Mouse (Mus musculus) heart, postnatal 4 days (tissue): ENCODE data around the gene Sar1b. TPM values are rescaled to one million over a fixed set of nuclear protein-coding genes. Genes with fewer than 3 reads are reported as not detected.
"Not testable (repeated sequence)": the region's sequence is repeated elsewhere in the genome, so short reads cannot be mapped to it uniquely, and the experiment has no call there.

Source experiments
- DNase-seq: peaks from one replicate; pipeline ENCODE4 v3.0.0; 2021
- total RNA-seq, 2 experiments: library from RNA; stranded (reverse); gene quantifications; 2 replicates each; pipeline ENCODE4 v1.2.3; 2021

The Sar1b gene
- total RNA-seq, 2 experiments from 2014 or later, result 93.6 to 95.8 TPM

GRCm38 (mm10) chr11:51780773-51781267 lies 17.3 kb downstream of the Sar1b start:
- DNase-seq, result no peak

DNA sequence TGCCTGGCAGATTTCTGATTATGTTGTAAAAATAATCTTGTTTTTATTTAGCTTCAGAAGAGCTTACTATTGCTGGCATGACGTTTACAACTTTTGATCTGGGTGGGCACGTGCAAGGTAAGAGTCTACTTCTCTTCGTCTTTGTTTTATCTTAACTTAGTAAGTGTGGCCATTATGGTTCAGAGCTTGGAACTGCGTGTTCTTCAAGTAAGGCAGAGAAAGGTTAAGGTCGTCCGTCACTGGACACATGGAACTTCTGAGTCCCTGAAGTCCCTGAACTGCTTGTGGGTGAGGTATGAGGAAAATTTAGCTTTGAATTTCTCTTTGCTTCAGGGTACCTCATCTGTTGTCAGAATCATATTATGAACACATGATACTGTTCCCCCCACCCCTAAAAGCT lies 19.2 kb downstream of the Sar1b start:
- DNase-seq, result no peak

DNA sequence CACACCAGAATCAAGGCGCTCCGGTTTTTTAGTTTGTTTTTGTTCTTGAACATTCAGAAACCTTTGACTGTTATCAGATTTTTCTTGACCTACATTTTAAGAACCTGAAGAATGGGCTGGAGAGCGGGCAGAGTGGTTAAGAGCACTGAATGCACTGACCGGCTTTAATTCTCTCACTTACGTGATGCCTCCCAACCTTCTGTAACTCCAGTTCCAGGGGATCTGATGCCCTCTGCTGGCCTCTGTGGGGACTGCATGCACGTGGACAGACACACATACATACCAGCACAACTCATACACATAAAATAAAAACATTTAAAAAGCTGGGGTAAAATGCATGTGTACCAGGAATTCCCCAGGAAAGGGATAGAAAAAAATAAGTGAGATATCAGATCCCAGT lies 22.4 kb downstream of the Sar1b start:
- peak; percentile 56 for DNase-seq

DNA sequence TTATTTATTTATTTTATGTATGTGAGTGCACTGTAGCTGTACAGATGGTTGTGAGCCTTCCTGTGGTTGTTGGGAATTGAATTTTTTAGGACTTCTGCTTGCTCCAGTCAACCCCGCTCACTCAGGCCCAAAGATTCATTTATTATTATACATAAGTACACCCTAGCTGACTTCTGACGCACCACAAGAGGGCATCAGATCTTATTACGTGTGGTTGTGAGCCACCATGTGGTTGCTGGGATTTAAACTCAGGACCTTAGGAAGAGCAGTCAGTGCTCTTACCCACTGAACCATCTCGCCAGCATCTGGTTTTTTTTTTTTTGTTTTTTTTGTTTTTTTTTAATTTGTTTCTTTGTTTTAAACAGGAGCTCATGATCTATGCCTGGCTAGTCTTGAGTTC lies 26.2 kb downstream of the Sar1b start:
- not testable (repeated sequence) for DNase-seq

DNA sequence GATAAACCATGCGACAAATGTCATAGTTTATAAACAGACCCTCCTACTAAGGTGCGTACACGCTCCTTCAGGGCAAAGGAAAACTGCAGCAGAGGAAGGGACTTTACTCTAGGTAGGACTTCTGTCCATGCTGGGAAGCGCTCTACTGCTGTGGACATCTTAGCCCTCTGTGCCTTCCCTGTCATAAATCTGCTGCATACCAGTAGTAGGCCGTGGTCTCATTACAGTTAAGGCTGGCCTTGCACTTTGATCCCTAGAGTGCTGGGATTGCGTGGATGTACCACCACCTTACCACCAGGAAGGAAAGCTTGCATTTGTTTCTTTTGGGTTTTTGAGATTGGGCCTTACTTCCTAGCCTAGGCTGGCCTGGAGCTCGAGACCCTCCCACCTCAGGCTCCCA lies 27.2 kb downstream of the Sar1b start:
- DNase-seq, result no peak

GRCm38 (mm10) chr11:51796272-51796671 lies 32.8 kb downstream of the Sar1b start:
- DNase-seq, result peak; percentile 42

DNA sequence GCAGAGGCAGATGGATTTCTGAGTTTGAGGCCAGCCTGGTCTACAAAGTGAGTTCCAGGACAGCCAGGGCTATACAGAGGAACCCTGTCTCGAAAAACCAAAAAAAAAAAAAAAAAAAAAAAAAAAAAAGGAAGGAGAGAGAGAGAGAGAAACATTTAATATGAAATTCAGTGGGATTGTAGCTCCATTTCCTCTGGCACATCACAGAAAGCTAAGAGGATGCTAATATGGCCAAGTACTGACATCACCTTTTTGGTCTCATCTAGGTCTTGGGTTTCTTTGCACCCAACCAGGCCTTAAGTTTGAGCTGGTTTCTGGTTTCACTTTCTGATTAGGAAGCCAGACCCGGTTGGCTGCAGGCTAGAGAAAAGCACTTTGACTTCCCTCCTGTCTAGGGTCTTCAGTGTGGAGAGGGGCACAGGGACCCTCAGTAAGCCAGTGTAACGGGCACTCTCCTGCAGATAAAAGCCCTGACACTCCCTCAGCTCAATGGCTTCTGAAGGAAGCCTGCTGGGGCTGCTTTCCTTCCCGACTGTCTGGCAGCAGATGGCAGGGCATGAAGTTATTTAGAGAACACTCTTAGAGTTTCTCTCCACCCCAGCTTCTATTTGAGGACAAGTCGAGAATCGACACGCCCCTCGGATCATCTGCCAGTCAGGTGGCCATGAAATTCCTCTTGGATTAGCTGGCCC lies 37.3 kb downstream of the Sar1b start:
- peak; percentile 42 for DNase-seq

DNA sequence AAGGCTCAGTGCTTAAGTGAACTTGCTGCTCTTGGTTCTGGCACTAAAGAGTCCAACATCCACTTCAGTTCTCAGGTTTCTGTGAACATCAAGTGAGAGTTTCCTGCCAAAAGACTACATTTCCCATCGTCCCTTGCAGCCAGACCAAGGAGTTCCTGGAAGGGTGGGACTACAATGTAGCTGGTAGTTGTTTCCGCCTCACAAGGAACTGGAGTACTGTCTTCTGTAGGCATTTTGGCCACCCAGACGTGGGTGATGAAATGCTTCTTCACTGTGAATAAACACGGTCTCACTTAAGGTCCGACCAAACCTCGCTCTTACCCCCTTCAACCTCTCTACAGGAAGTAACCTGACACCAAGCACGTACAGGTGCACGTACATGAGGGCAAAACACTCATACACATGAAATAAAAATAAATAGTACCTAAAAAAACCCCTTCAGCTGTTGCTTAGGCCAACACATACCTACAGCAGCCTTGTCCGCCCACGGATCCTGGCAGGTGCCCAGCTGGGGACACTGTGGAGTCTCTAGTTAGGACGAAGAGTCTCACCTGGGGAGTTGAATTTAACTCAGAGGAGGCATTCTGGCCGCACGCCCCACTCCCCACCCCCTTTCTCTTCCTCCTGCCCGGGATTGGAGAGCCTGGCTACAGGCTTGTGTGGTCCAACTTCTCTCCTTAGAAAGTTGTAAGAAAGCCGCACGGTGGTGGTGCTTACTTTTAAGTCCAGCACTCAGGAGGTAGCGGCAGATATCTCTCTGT lies 41.9 kb downstream of the Sar1b start:
- DNase-seq, result peak; percentile 72

DNA sequence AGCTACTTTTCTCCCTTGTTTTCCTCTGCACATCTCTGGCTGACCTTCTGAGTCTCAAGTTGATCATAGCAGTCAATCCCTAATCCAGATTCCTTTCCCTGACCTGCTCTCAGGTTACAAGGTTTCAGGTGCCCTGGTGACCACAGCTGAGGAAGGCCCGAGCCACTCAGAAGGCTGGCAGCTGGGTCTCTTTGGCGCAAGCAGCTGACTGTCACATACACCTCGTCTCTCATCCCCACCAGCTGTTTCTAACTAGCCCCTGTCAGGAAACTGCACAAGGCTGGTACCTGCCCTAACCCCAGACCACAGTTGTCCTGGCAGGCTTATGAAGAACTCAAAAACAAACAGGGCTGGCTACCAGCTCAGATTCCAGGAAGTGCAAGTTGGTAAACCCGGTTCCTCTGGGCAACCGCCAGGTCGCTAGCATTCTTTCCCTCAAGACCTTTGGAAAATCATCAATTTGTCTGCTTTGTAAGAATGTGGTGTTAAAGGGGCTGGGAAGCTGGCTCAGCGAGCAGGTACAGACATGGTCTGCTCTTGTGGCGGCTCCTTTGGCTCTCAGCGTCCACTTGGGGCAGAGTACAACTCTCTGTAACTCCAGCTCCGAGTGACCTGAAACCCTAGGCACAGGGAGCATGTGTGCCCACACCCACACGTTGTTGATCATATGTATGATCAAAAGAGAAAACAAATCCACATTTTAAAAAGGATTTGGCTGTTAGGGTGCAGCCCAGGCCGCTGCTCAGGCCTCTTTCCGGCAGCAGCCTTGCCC lies 43.8 kb downstream of the Sar1b start:
- no peak for DNase-seq

GRCm38 (mm10) chr11:51809632-51810224 lies 46.2 kb downstream of the Sar1b start:
- DNase-seq, result peak; percentile 51

- no peak for DNase-seq
These were observed 47.7 kb downstream of the Sar1b start for GRCm38 (mm10) chr11:51811230-51811629.

- DNase-seq, result no peak
These were observed 48.6 kb downstream of the Sar1b start for GRCm38 (mm10) chr11:51812022-51812546.

DNA sequence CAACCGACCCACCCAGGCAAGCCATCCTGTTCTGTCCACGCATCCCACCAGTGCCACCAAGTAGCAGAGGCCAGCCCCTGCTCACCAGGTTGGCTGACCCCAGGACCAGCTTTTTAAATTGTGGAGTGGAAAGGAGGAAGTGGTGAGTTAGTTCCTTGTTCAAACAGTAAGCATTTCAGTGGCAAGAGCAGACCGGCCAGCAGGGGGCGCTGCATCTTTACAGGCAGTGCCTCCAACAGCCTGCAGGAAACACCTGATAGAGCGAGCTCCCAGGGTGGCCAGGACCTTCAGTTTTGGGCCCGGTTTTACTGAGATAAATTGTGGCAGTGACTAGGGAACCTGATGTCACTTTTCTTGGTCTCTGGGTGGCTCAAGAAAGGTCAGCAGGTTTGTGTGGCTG lies 54.3 kb downstream of the Sar1b start:
- DNase-seq, result peak; percentile 95

GRCm38 (mm10) chr11:51818837-51819236 lies 55.4 kb downstream of the Sar1b start:
- DNase-seq, result no peak

- DNase-seq, result peak; percentile 47
These were observed 56.5 kb downstream of the Sar1b start for GRCm38 (mm10) chr11:51819964-51820363.

DNA sequence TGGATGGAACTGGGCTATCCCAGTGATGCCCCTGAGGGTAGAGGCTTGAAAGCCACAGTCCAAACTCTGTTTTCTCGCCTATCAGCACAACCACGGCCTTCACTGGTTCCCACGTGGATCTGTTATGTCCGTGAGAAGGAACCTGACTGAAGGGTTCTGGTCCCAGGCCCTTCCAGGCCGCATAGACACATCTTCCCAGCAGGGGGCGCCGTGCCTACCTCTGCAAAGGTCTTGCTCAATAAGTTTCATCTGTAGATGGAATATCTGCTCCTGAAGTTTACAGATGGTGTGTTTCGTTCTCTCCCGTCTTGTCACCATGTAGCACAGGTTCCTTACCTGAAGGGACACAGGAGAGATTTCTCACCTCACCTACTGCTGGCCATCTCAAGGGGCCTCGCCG lies 57.4 kb downstream of the Sar1b start:
- DNase-seq, result peak; percentile 88

DNA sequence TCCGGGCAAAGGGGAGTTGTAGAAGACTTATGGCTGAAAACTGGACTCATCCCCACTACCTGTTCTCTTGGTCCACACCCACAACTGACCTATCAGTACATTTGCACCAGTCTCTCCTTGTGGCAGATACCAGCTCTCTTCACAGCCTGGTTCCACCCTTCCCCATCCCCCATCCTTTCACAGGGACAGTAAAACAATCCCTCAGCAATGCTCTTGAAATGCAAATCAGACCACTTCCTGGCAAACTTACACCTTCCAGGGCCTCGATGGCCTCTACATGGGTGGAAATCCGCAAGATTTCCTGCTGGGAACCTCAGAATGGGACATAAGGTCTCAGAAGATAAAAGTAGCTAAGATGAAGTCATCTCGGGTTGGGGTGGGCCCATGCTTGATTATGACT lies 59.2 kb downstream of the Sar1b start:
- DNase-seq, result no peak

GRCm38 (mm10) chr11:51823271-51823670 lies 59.8 kb downstream of the Sar1b start:
- DNase-seq, result no peak

DNA sequence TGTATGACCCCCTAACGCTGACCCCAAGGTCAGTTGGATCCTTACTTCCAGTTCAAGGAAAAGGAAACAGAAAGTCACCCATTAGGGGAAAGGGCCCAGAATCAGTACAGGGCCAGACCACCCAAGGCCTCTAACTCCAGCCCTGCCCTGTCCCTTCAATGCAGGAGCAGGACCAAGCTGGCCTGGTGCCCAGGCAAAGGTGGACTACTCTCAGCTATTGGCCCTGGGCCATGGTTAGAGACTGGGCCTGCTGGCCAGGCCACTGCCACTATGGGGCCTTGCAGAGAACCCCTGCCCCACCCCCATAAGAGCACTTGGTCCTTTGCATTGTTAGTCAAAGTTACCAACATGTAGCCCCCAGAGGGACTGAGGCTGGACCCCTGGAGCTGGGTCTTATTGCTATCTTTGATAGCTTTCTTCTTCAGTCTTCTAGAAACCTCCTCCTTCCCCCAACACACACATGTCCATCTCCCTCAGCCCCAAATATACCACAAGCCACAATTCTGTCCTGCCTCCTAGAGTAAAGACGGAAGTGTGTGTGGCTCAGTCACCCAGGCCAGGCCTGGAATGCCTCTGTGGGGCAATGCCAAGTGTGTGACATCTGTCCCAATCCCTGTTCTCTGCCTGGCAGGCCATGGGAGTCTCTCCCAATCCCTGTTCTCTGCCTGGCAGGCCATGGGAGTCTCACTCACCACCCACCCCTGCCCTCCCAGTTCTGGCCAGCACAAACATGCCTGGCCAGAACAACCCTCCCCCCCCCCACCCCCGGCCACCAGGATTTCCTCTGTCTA lies 60.7 kb downstream of the Sar1b start:
- DNase-seq, result peak; percentile 83

DNA sequence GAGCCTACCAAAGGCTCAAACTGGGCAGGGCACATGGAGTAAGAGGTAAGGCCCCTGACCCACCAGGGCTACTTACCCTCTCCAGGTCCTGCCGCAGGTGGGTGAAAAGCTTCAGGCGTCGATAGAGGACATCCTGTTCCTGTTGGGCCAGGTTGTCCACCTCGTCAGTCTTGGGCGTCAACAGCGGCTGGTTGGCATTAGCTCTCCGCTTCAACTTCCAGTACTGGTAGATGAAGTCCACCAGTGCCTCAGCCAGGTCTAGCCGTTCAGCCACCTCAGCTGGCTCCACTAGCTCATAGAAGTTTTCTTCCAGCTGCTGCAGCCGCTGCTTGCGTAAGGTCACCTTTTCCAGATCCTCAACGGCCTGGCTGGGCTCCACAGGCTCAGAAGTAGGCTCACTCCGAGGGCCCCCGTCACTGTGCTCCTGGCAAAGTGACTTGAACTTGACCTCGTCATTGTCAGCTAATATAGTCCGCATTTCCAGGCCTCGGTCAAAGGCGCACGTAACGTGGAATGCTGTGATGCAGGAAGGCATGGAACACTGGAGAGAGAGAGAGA lies 61.5 kb downstream of the Sar1b start:
- no peak for DNase-seq
